Mouse (Mus musculus): ENCODE measurements around the gene Ssh1. TPM values are rescaled to one million over a fixed set of nuclear protein-coding genes. Genes with fewer than 3 reads are reported as not detected.

Ssh1 gene
- total and polyA plus RNA-seq, 3 experiments = 3.0 to 8.2 (median 8.1) TPM

- Histone ChIP-seq H3K9me3 (replicated peaks; ENCODE audit: low read length) (no peaks in the 10 kb centered on the region), H3K79me2 (replicated peaks; ENCODE audit: control insufficient read depth, extremely low read depth, insufficient read depth, poor library complexity, severe bottlenecking) (no peaks in the 10 kb centered on the region), H3K27me3 (replicated peaks) (no peaks in the 10 kb centered on the region), H3K9ac (ENCODE audit: insufficient read depth, low read depth) (no peak overlapping the region), H3K4me2 (ENCODE audit: insufficient read depth, low read depth, poor library complexity, severe bottlenecking) (no peak overlapping the region), H3K27ac (ENCODE audit: insufficient read depth, low read depth) (no peak overlapping the region), H3K36me3 (replicated peaks in 1 of 2; ENCODE audit: control insufficient read depth in 1 of 2, insufficient read depth in 1 of 2, low read length in 1 of 2) (no peaks in the 10 kb centered on the region), H3K4me3 (replicated peaks in 1 of 3; ENCODE audit: low read depth in 2 of 3, low read length in 2 of 3, poor library complexity in 1 of 3) (no peak overlapping the region), H3K4me1 (ENCODE audit: control insufficient read depth in 1 of 2, insufficient read depth in 2 of 2) (no peaks in the 10 kb centered on the region)
- DNase-seq (ENCODE audit: extremely low read depth) = no peak
- TF ChIP-seq TCF12 (IDR thresholded peaks at IDR 0.05; ENCODE audit: low read depth, low read length) (no peak), KAT2A (IDR thresholded peaks at IDR 0.05; ENCODE audit: insufficient replicate concordance, low read length) (no peak), JUN (IDR thresholded peaks at IDR 0.05; ENCODE audit: insufficient read depth, low read depth, low read length) (no peak), POLR2A (IDR thresholded peaks at IDR 0.05; ENCODE audit: low read depth, low read length) (no peak), ZKSCAN1 (IDR thresholded peaks at IDR 0.05; ENCODE audit: borderline replicate concordance, low read depth, low read length) (no peak), CHD2 (IDR thresholded peaks at IDR 0.05; ENCODE audit: low read length) (no peak), MXI1 (IDR thresholded peaks at IDR 0.05; ENCODE audit: low read depth, low read length) (no peak), SIN3A (IDR thresholded peaks at IDR 0.05; ENCODE audit: low read length) (no peak), MAFK (IDR thresholded peaks at IDR 0.05; ENCODE audit: insufficient replicate concordance, low read length) (no peak), UBTF (IDR thresholded peaks at IDR 0.05; ENCODE audit: low read depth, low read length) (no peak), ZMIZ1 (IDR thresholded peaks at IDR 0.05; ENCODE audit: low read depth, low read length) (no peak), HCFC1 (IDR thresholded peaks at IDR 0.05; ENCODE audit: low read depth, low read length) (no peak)
- in situ Hi-C loops (cut with MboI; ENCODE audit: low pct_ligation_motif_present, low pct_unique_long_range_greater_than_20kb, low sequenced_read_pairs) = no loop called here
- dilution Hi-C loops (cut with MboI; ENCODE audit: extremely low pct_ligation_motif_present, extremely low pct_unique_long_range_greater_than_20kb, low sequenced_read_pairs) = no loop called here
Measured at GRCm38 (mm10) chr5:114007753-114008453, 14.2 kb upstream of the Ssh1 start.

- H3K4me3 ChIP-seq (replicated peaks in 1 of 3; ENCODE audit: low read depth in 2 of 3, low read length in 2 of 3, poor library complexity in 1 of 3) = no peak overlapping the region
- in situ Hi-C loops (cut with MboI; ENCODE audit: low pct_ligation_motif_present, low pct_unique_long_range_greater_than_20kb, low sequenced_read_pairs) = no loop called here
- H3K9ac ChIP-seq (ENCODE audit: insufficient read depth, low read depth) = no peak overlapping the region
- H3K9me3 ChIP-seq (replicated peaks; ENCODE audit: low read length) = no peaks in the 10 kb centered on the region
- no peaks in the 10 kb centered on the region for H3K36me3 ChIP-seq (replicated peaks in 1 of 2; ENCODE audit: control insufficient read depth in 1 of 2, insufficient read depth in 1 of 2, low read length in 1 of 2)
- no peaks in the 10 kb centered on the region for H3K79me2 ChIP-seq (replicated peaks; ENCODE audit: control insufficient read depth, extremely low read depth, insufficient read depth, poor library complexity, severe bottlenecking)
- H3K27ac ChIP-seq (ENCODE audit: insufficient read depth, low read depth) = no peak overlapping the region
- 0 out of 4 replicates have a peak, but pooled peaks cover 0 to 6% of the 10 kb centered on the region in 2 experiments for H3K4me1 ChIP-seq (ENCODE audit: control insufficient read depth in 1 of 2, insufficient read depth in 2 of 2)
- H3K27me3 ChIP-seq (replicated peaks) = no peaks in the 10 kb centered on the region
- TF ChIP-seq MYC (IDR thresholded peaks at IDR 0.05; ENCODE audit: low read depth, low read length) (no peak), JUN (IDR thresholded peaks at IDR 0.05; ENCODE audit: insufficient read depth, low read depth, low read length) (no peak), SMC3 (IDR thresholded peaks at IDR 0.05; ENCODE audit: low read depth, low read length) (no peak), KAT2A (IDR thresholded peaks at IDR 0.05; ENCODE audit: insufficient replicate concordance, low read length) (no peak), CTCF (conservative IDR thresholded peaks at IDR 0.05 in 1 of 2, IDR thresholded peaks at IDR 0.05 in 1 of 2; ENCODE audit: low read depth in 2 of 2, low read length in 2 of 2) (no peak), PAX5 (IDR thresholded peaks at IDR 0.05; ENCODE audit: low read length) (no peak), POLR2A (IDR thresholded peaks at IDR 0.05; ENCODE audit: low read depth, low read length) (no peak), TBP (conservative IDR thresholded peaks at IDR 0.05; ENCODE audit: low read depth, low read length) (no peak), E2F4 (IDR thresholded peaks at IDR 0.05; ENCODE audit: insufficient replicate concordance, low read depth, low read length) (no peak), RCOR1 (conservative IDR thresholded peaks at IDR 0.05; ENCODE audit: low read depth, low read length) (no peak)
- dilution Hi-C loops (cut with MboI; ENCODE audit: extremely low pct_ligation_motif_present, extremely low pct_unique_long_range_greater_than_20kb, low sequenced_read_pairs) = no loop called here
- no peak overlapping the region for H3K4me2 ChIP-seq (ENCODE audit: insufficient read depth, low read depth, poor library complexity, severe bottlenecking)
- DNase-seq (ENCODE audit: extremely low read depth) = no peak
Measured at GRCm38 (mm10) chr5:114006974-114007373, 13.3 kb upstream of the Ssh1 start.

Data from CH12.LX (cell line).